Mouse (Mus musculus) forebrain, embryonic 16.5 days (tissue): ENCODE measurements around the gene Amotl2. TPM values are rescaled to one million over a fixed set of nuclear protein-coding genes. Genes with fewer than 3 reads are reported as not detected.

Source experiments
- ATAC-seq: fragments of 200-750 bp; cut with Nextera tagmentation; 2 replicates; pipeline ENCODE4 v1.8.0; 2017; ENCODE audit warnings: mild to moderate bottlenecking, moderate library complexity
- H3K27ac ChIP-seq: fragments of 300-500 bp; sonication (generic); 2 replicates; pipeline ENCODE4 v1.5.1; 2014; ENCODE audit warnings: low read length, control low read depth
- H3K27me3 ChIP-seq: fragments of 300-500 bp; sonication (generic); replicated peaks from 2 replicates; pipeline ENCODE4 v1.6.1; 2014; ENCODE audit warnings: low read length; ENCODE audit not compliant: control insufficient read depth, insufficient read depth
- H3K36me3 ChIP-seq: fragments of 300-500 bp; sonication (generic); 2 replicates; pipeline ENCODE4 v1.6.1; 2014; ENCODE audit not compliant: control insufficient read depth, insufficient read depth
- H3K4me1 ChIP-seq: fragments of 300-500 bp; sonication (generic); replicated peaks from 2 replicates; pipeline ENCODE4 v1.6.1; 2014; ENCODE audit warnings: low read length; ENCODE audit not compliant: control insufficient read depth, insufficient read depth
- H3K4me2 ChIP-seq: fragments of 300-500 bp; sonication (generic); 2 replicates; pipeline ENCODE4 v1.6.1; 2014; ENCODE audit warnings: mild to moderate bottlenecking, low read length, control low read depth
- H3K4me3 ChIP-seq: fragments of 300-500 bp; sonication (generic); replicated peaks from 2 replicates; pipeline ENCODE4 v1.5.1; 2014; ENCODE audit warnings: mild to moderate bottlenecking, low read length, control low read depth
- H3K9ac ChIP-seq: fragments of 300-500 bp; sonication (generic); replicated peaks from 2 replicates; pipeline ENCODE4 v1.6.1; 2014; ENCODE audit warnings: low read depth, low read length, control low read depth
- H3K9me3 ChIP-seq: fragments of 300-500 bp; sonication (generic); 2 replicates; pipeline ENCODE4 v1.6.1; 2016; ENCODE audit warnings: low read length; ENCODE audit not compliant: control insufficient read depth
- WGBS: fragments of 180-500 bp; shearing (Covaris S2); extraction: QIAGEN DNeasy Blood & Tissue Kit; methylation state at CpG from one replicate; pipeline ENCODE4 v1.1.7; 2014; 5-methylcytosine and 5-hydroxymethylcytosine counted together
- polyA plus RNA-seq: library from polyadenylated mRNA; unstranded; fragments of >200 nt; fragmentation: Nextera tagmentation; extraction: Ambion mirVana; gene quantifications from 2 replicates; pipeline ENCODE4 v1.2.1, GENCODE M21; 2015

Gene Amotl2
- polyA plus RNA-seq, 1 experiment from 2014 or later: 53.4 TPM

DNA sequence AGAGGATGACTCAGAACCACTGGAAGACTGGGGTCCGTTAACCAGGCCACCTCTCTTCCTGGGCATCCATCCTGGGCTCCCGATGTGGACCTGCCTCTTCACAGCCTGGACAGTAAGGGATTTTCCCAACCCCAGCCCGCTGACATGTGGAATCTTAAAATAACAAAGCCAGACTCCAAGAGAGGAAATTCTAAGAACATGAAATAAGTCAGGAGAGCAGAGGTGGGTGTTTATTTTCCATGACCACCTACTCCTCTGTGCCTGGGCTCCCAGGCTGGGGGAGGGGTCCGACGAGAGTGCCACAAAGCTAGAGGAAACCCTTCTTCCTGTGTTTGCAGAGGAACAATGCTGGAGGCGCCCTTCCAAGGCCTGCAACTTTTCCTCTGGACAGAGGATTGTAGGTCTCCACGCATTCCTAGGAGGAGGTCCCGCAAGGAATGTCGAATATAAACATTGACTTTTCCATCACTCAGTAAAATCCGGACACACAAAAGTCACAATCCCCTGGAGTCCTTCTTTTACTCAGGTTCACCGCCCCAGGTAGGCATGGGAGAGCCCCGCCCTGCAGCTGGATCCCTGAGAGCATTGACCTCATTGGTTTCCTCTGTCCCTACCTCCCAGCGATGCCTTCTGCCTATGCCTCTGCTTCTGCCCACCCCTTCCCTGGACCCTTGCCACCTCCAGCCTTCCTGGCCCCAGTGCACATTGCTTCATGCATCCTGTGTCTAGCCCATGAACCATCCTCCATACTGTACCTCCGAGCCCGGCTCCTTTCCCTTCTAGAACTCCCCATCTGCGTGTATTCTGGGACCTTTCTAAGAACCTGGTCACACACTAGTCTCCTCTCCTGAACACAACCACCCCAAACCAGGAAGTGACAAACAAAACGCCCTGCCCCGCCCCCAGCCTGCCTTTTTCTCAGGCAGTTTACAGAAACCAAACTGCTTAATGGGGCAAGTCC lies 61.4 kb downstream of the Amotl2 start:
- no peaks in the 10 kb centered on the region for H3K36me3 ChIP-seq
- H3K9ac ChIP-seq: no peak overlapping the region
- 73% methylated on average over 18 of the region's 18 CpGs for WGBS
- ATAC-seq: no peak
- no peak overlapping the region for H3K4me2 ChIP-seq
- no peaks in the 10 kb centered on the region for H3K27me3 ChIP-seq
- H3K27ac ChIP-seq: no peak overlapping the region
- H3K4me1 ChIP-seq: no peaks in the 10 kb centered on the region
- no peaks in the 10 kb centered on the region for H3K9me3 ChIP-seq
- H3K4me3 ChIP-seq: no peak overlapping the region

GRCm38 (mm10) chr9:102779493-102779892 lies 63.0 kb downstream of the Amotl2 start:
- H3K4me2 ChIP-seq: no peak overlapping the region
- no peak overlapping the region for H3K27ac ChIP-seq
- H3K4me3 ChIP-seq: no peak overlapping the region
- no peaks in the 10 kb centered on the region for H3K4me1 ChIP-seq
- H3K27me3 ChIP-seq: no peaks in the 10 kb centered on the region
- no peak overlapping the region for H3K9ac ChIP-seq
- H3K36me3 ChIP-seq: no peaks in the 10 kb centered on the region
- 9% methylated on average over 15 of the region's 15 CpGs for WGBS
- peak; percentile 63; the same call in 1 of the 2 replicates for ATAC-seq
- H3K9me3 ChIP-seq: no peaks in the 10 kb centered on the region

Other genes with a start within 250 kb of the Amotl2 start
- gene Ky, start 210.9 kb upstream of the Amotl2 start, polyA plus RNA-seq: 0.16 and 0.33 TPM in 2 replicates
- gene Anapc13, start 90.4 kb upstream of the Amotl2 start, polyA plus RNA-seq: 109 and 111 TPM in 2 replicates
- 43.7 and 50.3 TPM in 2 replicates for gene Cep63, start 90.1 kb upstream of the Amotl2 start, polyA plus RNA-seq
- gene Ryk, start 118.2 kb downstream of the Amotl2 start, polyA plus RNA-seq: 14.1 TPM in 2 replicates